Mouse (Mus musculus) cortical plate, adult 2 months (tissue): ENCODE data around the gene Exosc8. TPM values are rescaled to one million over a fixed set of nuclear protein-coding genes. Genes with fewer than 3 reads are reported as not detected.

Source experiments
- H3K27ac ChIP-seq: fragments of 200-500 bp; 2 replicates; pipeline ENCODE4 v1.5.1; 2012; ENCODE audit warnings: low read length, control low read depth, inconsistent platforms; ENCODE audit not compliant: insufficient read depth
- H3K4me1 ChIP-seq: fragments of 200-500 bp; 2 replicates; pipeline ENCODE4 v1.6.1; 2011; ENCODE audit warnings: low read length; ENCODE audit not compliant: control insufficient read depth, insufficient read depth
- H3K4me3 ChIP-seq: fragments of 200-500 bp; 2 replicates; pipeline ENCODE4 v1.5.1; 2011; ENCODE audit warnings: mild to moderate bottlenecking, low read length, control low read depth; ENCODE audit not compliant: insufficient read depth
- CTCF ChIP-seq: fragments of 200-500 bp; IDR thresholded peaks from 2 replicates; pipeline ENCODE4 v1.5.1; 2011; ENCODE audit warnings: mild to moderate bottlenecking, control low read depth, low read length; ENCODE audit not compliant: insufficient read depth; ENCODE audit errors: extremely low read depth
- POLR2A ChIP-seq: fragments of 200-500 bp; IDR thresholded peaks from 2 replicates; pipeline ENCODE4 v1.6.1; 2011; ENCODE audit warnings: mild to moderate bottlenecking, low read length, control low read depth; ENCODE audit not compliant: insufficient read depth; ENCODE audit errors: extremely low read depth
- polyA plus RNA-seq: library from polyadenylated mRNA; depleted of rRNA; stranded (reverse); fragments of >200 nt; gene quantifications from 2 replicates; pipeline ENCODE4 v1.2.3, GENCODE M21; 2012

The Exosc8 gene
- polyA plus RNA-seq, 1 experiment, result 41.7 TPM

DNA sequence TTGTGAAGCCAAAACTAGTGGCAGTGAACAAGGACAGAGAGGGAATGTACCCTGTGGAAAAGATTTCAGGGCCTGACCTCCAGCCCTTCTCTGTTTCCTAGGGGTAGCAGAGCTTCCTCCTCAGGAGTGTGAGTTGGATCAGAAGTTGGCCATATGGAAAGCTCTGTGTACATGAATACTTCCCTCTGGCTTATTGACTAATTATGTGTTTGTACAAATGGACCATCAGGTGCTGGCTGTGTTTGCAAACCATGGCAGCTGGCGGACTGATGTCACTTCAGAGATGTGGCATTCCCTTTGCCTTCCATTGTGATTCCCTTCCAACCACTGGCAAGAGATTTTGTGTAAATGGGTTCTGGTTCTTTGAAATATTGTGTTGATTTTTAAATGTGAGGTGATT, 26.1 kb upstream of the Exosc8 start:
- TF ChIP-seq POLR2A (no peak), CTCF (no peak)
- Histone ChIP-seq H3K27ac (no peak overlapping the region), H3K4me3 (no peak overlapping the region), H3K4me1 (no peaks in the 10 kb centered on the region)

DNA sequence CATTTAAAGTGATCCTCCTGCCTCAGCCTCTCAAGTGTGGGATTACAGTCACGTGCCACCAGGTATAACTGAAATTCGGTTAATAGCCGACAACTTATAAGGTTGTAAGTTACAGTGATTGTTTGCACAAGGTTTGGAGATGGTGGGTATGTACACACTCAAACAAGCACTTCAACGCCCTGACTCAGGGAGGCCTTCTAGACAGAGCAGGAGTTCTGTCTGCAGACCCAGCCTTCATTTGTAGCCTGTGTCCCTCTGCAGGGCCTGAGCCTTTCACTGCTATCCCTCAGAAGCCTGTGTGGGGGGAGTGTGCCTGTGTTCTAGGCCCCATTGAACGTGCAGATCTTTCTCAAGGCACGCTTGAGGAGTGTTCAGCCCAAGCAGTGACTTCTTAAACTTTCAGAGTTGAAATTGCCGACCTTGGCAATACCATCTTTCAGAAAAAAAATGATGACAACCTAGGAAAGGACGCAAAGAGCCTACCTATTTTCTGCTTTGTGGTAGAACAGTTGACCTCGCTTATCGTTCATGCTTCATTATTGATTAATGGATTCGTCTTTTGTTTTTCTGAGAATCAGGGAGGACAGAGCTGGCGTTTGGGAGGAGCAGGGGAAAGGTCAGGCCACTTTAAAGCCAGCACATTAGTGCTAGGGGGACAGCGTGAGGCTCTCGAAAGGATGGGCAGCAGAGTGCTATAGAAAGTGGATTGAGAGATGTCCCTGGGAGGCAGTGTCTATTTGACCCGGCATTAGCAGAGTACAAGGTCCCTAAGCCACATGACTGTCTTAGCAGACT, 25.3 kb upstream of the Exosc8 start:
- Histone ChIP-seq H3K4me3 (no peak overlapping the region), H3K27ac (no peak overlapping the region), H3K4me1 (no peaks in the 10 kb centered on the region)
- TF ChIP-seq POLR2A, result no peak
- no peak for TF ChIP-seq CTCF

- TF ChIP-seq CTCF (no peak), POLR2A (no peak)
- H3K4me3 ChIP-seq, result no peak overlapping the region
- no peak overlapping the region for H3K27ac ChIP-seq
- H3K4me1 ChIP-seq, result no peaks in the 10 kb centered on the region
Observed at GRCm38 (mm10) chr3:54759211-54759610, 24.0 kb upstream of the Exosc8 start.

GRCm38 (mm10) chr3:54757446-54757845, 22.3 kb upstream of the Exosc8 start:
- TF ChIP-seq CTCF (no peak), POLR2A (no peak)
- Histone ChIP-seq H3K27ac (no peak overlapping the region), H3K4me1 (no peaks in the 10 kb centered on the region), H3K4me3 (no peak overlapping the region)

GRCm38 (mm10) chr3:54756058-54756457, 20.9 kb upstream of the Exosc8 start:
- TF ChIP-seq POLR2A (0 out of 2 replicates have a peak, but pooled peaks have one; percentile 21), CTCF (no peak)

DNA sequence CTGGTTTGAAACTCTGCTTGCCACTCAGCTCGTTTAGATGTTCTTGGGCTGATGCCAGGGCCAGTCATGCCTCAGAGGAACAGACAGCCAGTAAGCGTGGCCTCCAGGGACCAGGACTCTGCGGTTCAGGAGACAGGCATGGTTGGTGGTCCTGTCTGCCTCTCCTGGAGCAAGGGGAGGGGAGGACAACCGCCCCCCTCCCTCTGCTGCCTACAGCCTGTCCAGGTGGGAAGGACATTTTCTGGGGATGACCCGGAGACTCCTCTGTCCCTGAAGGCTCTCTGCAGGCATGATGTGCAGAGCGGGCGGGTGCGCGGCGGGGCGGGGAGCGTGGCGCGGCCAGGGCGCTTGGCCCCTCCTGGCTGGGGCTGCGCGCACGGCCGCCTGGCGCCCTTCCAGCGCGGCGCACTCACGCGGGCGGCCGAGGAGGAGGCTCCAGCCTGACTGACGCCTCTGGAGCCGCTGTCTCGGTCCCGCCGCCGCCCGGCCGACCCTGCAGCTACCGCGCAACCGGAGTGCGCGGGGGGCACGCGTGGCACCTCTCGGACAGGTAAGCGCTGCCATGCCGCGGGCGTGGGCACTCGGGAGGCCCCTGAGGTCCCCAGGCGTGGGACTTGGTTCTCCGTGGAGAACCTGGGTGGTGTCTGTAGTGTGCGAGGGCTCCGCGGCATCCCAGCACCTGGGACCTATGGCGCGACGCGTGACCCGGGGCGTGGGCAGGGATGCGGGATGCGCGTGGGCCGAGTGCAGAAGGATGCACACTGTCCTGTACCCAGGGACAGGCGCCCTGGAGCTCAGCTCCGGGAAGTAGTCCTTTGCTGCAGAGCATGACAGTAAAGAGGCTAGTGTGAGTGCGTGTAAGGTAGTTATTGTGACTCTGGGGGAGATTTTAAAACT, 20.2 kb upstream of the Exosc8 start, which contains the start of gene Smad9:
Gene Smad9 (plus strand): TSS at position 438 of the 897 bp plus-strand sequence.
- TF ChIP-seq CTCF, result no peak
- no peak for TF ChIP-seq POLR2A
- no peaks in the 10 kb centered on the region for H3K4me1 ChIP-seq
- H3K4me3 ChIP-seq, result peak within 1 kb of the TSS; percentile 52
- H3K27ac ChIP-seq, result peak within 1 kb of the TSS; percentile 61

More at GRCm38 (mm10) chr3:54756058-54756457, 20.9 kb upstream of the Exosc8 start:
- Histone ChIP-seq H3K27ac (no peak overlapping the region), H3K4me3 (peak overlapping the region; percentile 52), H3K4me1 (no peaks in the 10 kb centered on the region)

DNA sequence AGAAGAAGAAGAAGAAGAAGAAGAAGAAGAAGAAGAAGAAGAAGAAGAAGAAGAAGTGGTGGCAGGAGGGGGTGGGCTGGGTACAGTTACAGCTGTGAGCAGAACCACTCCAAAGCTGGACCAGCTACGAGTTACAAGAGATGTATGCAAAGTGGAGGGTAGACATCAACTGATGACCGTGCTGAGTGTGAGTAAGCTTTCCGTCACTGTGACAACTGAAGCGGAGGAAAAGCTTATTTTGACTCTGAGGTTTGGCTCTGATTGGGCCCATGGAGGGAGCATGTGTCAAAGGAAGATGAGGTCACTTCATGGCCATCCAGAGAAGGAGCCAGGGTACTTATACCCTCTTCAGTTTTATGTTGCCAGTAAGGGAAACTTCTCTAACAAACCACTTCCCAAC, 18.2 kb upstream of the Exosc8 start:
- no peaks in the 10 kb centered on the region for H3K4me1 ChIP-seq
- TF ChIP-seq CTCF (no peak), POLR2A (no peak)
- H3K4me3 ChIP-seq, result no peak overlapping the region
- no peak overlapping the region for H3K27ac ChIP-seq

DNA sequence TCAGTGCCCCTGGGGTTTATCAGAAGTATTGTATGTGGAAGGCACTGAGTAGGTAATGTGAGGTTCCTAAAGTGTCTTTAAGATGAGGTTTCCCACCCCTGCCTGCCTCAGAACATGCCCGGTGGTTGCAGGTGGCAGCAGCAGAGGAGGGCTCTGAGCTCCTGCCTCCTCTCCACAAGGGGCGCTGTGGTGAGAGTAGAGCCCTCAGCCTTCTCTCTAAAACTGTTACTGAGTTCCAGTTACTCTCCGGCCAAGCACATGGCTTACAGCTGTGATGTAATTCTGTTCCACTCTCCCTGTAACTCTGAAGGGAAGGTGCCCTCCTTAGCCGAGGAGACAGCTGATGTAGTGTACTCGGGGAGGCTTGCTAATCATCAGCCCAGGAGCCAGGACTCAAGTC, 10.6 kb upstream of the Exosc8 start:
- Histone ChIP-seq H3K4me1 (no peaks in the 10 kb centered on the region), H3K4me3 (no peak overlapping the region), H3K27ac (no peak overlapping the region)
- no peak for TF ChIP-seq POLR2A
- TF ChIP-seq CTCF, result peak; percentile 34; the same call in 1 of the 2 replicates

DNA sequence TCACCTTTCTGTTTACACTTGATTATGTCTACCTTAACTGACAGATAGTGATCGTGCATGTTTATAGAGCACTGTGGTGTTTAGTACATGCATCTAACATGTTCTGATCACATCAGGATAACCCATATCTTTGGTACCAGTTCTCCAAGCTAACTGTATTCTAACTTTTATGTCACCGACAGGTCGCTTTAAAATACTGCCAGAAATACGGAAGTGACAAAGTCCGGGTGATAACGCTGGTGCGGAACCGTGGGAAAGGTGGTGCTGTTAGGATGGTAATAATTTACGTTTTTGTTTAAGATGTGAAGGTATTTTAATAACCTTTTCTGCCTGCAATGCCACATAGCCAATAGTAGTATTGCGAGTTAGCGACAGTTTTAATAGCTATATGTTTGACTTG, 6.8 kb upstream of the Exosc8 start:
- H3K4me3 ChIP-seq, result no peak overlapping the region
- TF ChIP-seq POLR2A, result no peak
- TF ChIP-seq CTCF, result no peak
- H3K4me1 ChIP-seq, result no peaks in the 10 kb centered on the region
- no peak overlapping the region for H3K27ac ChIP-seq

DNA sequence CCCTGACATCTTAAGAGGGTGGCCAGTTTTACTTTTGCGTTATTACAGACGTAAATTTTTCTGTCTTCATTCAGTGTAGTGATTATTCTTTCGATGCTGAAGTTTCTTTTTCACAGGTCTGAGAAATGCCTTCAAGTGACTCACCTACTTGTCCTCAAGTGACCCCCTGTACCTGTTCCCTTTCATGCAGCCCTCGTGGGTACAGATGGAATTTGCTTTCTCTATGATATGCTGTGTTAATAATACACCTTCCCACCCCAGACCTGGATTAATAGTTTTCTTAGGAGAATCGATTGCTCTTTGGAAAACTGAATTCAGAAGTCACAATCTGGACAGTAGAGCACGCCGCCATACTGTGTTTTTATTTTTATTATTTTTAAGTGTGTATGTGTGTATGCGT, 2.1 kb upstream of the Exosc8 start:
- H3K4me1 ChIP-seq, result peaks cover 3% of the 10 kb centered on the region
- no peak overlapping the region for H3K4me3 ChIP-seq
- H3K27ac ChIP-seq, result no peak overlapping the region
- TF ChIP-seq POLR2A, result no peak
- TF ChIP-seq CTCF, result no peak
